Comparison of ENCODE assay signal across 15 mouse cellular contexts in the genomic region with DNA sequence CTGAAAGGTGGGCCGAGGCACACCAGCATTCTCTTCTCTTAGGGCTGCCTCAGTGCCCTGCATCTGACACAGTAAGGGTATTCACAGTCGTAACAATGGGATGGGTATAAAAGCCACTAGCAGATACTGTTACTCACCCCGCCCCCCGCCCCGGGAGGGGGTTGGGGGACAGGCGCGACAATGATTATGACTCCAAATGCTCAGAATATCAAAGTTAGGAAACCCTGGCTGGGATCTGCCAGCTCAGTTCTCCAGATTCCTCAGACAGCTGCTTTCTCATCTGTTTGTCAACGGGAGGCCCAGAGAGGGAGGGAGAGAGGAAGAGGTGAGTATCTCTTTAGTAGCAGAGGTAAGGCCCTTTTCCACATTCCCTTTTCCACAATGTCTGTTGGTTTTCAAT. TPM values are rescaled to one million over a fixed set of nuclear protein-coding genes. Genes with fewer than 3 reads are reported as not detected.
DNase-seq lines count a peak whose midpoint lies in the region; ATAC-seq and TF ChIP-seq lines count a peak whose summit lies in the region.
"Had no signal": no experiment of that assay in that cellular context is flagged by ENCODE, and none has a peak within 500 bp of the region (broad histone marks: within the 10 kb centered on the region; RNA-seq: fewer than 3 reads in every experiment).

No protein-coding gene starts in this region.

- no peaks in the 10 kb centered on the region for H3K27me3 ChIP-seq in kidney, embryonic 14.5 days (ENCODE audit: control insufficient read depth, insufficient read depth, low read length)
- H3K27me3 ChIP-seq in lung, embryonic 14.5 days (ENCODE audit: insufficient read depth, low read length) = no peaks in the 10 kb centered on the region
- H3K27me3 ChIP-seq: embryonic facial prominence, embryonic 13.5 days; forebrain, embryonic 13.5 days; midbrain, embryonic 13.5 days had no signal

- H3K4me3 ChIP-seq in kidney, embryonic 14.5 days (ENCODE audit: low read length) = no peak overlapping the region
- H3K4me3 ChIP-seq in lung, embryonic 14.5 days (ENCODE audit: low read depth, low read length) = no peak overlapping the region
- H3K4me3 ChIP-seq: embryonic facial prominence, embryonic 13.5 days; forebrain, embryonic 13.5 days; midbrain, embryonic 13.5 days had no signal

- H3K4me2 ChIP-seq in kidney, embryonic 14.5 days (replicated peaks; ENCODE audit: low read depth, low read length) = no peak overlapping the region
- H3K4me2 ChIP-seq in lung, embryonic 14.5 days = no peak overlapping the region
- H3K4me2 ChIP-seq: embryonic facial prominence, embryonic 13.5 days; forebrain, embryonic 13.5 days; hindbrain, embryonic 14.5 days; midbrain, embryonic 13.5 days had no signal

- DNase-seq in adrenal gland, adult 2 months = peak; percentile 46
- DNase-seq in adrenal gland, postnatal 25 days = no peak
- DNase-seq in kidney, postnatal 4 days = no peak
- peak; percentile 17 for DNase-seq in lung, embryonic 14.5 days
- no peak for DNase-seq in lung, postnatal 25 days (ENCODE audit: low spot score)
- DNase-seq in lung, postnatal 10 days = peak; percentile 40
- DNase-seq in thymus, postnatal 25 days = no peak
- DNase-seq: cerebellum, postnatal 14 days; gastrocnemius, postnatal 25 days; thymus, postnatal 14 days had no signal

- no peak for ATAC-seq in kidney, embryonic 14.5 days (ENCODE audit: low FRiP score, low TSS enrichment)
- ATAC-seq in lung, embryonic 14.5 days (ENCODE audit: insufficient read depth) = 0 out of 2 replicates have a peak, but pooled peaks have one; percentile 18
- ATAC-seq: forebrain, embryonic 13.5 days; midbrain, embryonic 13.5 days had no signal

- H3K36me3 ChIP-seq in kidney, embryonic 14.5 days (ENCODE audit: control insufficient read depth, insufficient read depth, low read length) = no peaks in the 10 kb centered on the region
- 0 out of 2 replicates have a peak, but pooled peaks cover 3% of the 10 kb centered on the region for H3K36me3 ChIP-seq in lung, embryonic 14.5 days (ENCODE audit: insufficient read depth)
- H3K36me3 ChIP-seq: midbrain, embryonic 13.5 days had no signal

- no peak overlapping the region for H3K9ac ChIP-seq in kidney, embryonic 14.5 days (ENCODE audit: low read depth, low read length)
- no peak overlapping the region for H3K9ac ChIP-seq in lung, embryonic 14.5 days
- H3K9ac ChIP-seq: embryonic facial prominence, embryonic 13.5 days; forebrain, embryonic 13.5 days; hindbrain, embryonic 14.5 days; midbrain, embryonic 13.5 days had no signal

- H3K4me1 ChIP-seq in kidney, embryonic 14.5 days (ENCODE audit: control insufficient read depth, insufficient read depth, low read length) = peaks cover 14% of the 10 kb centered on the region
- peaks cover 15% of the 10 kb centered on the region for H3K4me1 ChIP-seq in lung, embryonic 14.5 days (ENCODE audit: insufficient read depth)

- no peak for TF ChIP-seq CTCF in lung, embryonic 14.5 days (IDR thresholded peaks at IDR 0.05; ENCODE audit: low read depth)

- peak overlapping the region; percentile 6; the same call in 1 of the 2 replicates for H3K27ac ChIP-seq in kidney, embryonic 14.5 days (ENCODE audit: low read depth, low read length)
- no peak overlapping the region for H3K27ac ChIP-seq in lung, embryonic 14.5 days (ENCODE audit: low read depth)
- H3K27ac ChIP-seq: embryonic facial prominence, embryonic 13.5 days; forebrain, embryonic 13.5 days; hindbrain, embryonic 14.5 days; midbrain, embryonic 13.5 days had no signal

- WGBS in kidney, embryonic 14.5 days = 67% methylated on average over 8 of the region's 8 CpGs
- WGBS in lung, embryonic 14.5 days = 53% methylated on average over 8 of the region's 8 CpGs

- no peaks in the 10 kb centered on the region for H3K9me3 ChIP-seq in kidney, embryonic 14.5 days (ENCODE audit: control insufficient read depth, low read length)
- H3K9me3 ChIP-seq in lung, embryonic 14.5 days (ENCODE audit: low read depth, low read length) = no peaks in the 10 kb centered on the region
- H3K9me3 ChIP-seq: embryonic facial prominence, embryonic 13.5 days; forebrain, embryonic 13.5 days; midbrain, embryonic 13.5 days had no signal

RNA-seq across cellular contexts. Expression of a gene that starts 30.2 kb away (rescaled TPM):
- total RNA-seq in adrenal gland, adult 2 months (2021) = 100 to 1,000 TPM in 1 of 2 experiments, 10 to 100 TPM in 1; 77.9 to 108 TPM
- polyA plus RNA-seq in adrenal gland, adult 2 months (2012; rRNA removed) = 213 and 217 TPM in 2 replicates
- 81.8 and 83.5 TPM in 2 replicates for total RNA-seq in adrenal gland, postnatal 25 days (2021)
- 35.9 and 47.9 TPM in 2 replicates for polyA plus RNA-seq in kidney, embryonic 14.5 days (2014; fragmentation: Nextera tagmentation; extraction: Ambion mirVana)
- polyA plus RNA-seq in lung, embryonic 14.5 days (2014; fragmentation: Nextera tagmentation; extraction: Ambion mirVana) = 58.5 and 65.4 TPM in 2 replicates

Comparison
In these comparisons a context has a peak if more than half of its experiments do, and no peak if none do; other contexts are left out.
1. DNase-seq: peak in adrenal gland, adult 2 months (single experiment), lung, embryonic 14.5 days (single experiment) and lung, postnatal 10 days (single experiment); none in adrenal gland, postnatal 25 days (single experiment), kidney, postnatal 4 days (0 of 2), lung, postnatal 25 days (single experiment) and thymus, postnatal 25 days (single experiment).